Mouse (Mus musculus) olfactory bulb, adult 2 months (tissue): ENCODE measurements at regions not wholly inside any gene's neighbourhood (a gene's known extent, or its start where the extent isn't known, plus 50 kb on each side); places are given as distances from the start of the nearest gene placed in this dataset.

Source experiments
- H3K27ac ChIP-seq: fragments of 200-500 bp; 2 replicates; pipeline ENCODE4 v1.5.1; 2012; ENCODE audit warnings: low read depth, low read length; ENCODE audit not compliant: insufficient read depth
- H3K4me1 ChIP-seq: fragments of 200-500 bp; 2 replicates; pipeline ENCODE4 v1.6.1; 2012; ENCODE audit warnings: low read length; ENCODE audit not compliant: control insufficient read depth, insufficient read depth
- H3K4me3 ChIP-seq: fragments of 200-500 bp; 2 replicates; pipeline ENCODE4 v1.5.1; 2012; ENCODE audit warnings: mild to moderate bottlenecking, low read depth, low read length, moderate library complexity; ENCODE audit not compliant: insufficient read depth
- CTCF ChIP-seq: fragments of 200-500 bp; IDR thresholded peaks from 2 replicates; pipeline ENCODE4 v1.5.1; 2012; ENCODE audit warnings: low read depth, mild to moderate bottlenecking, low read length, moderate library complexity; ENCODE audit not compliant: insufficient read depth
- POLR2A ChIP-seq: fragments of 200-500 bp; IDR thresholded peaks from 2 replicates; pipeline ENCODE4 v1.6.1; 2012; ENCODE audit warnings: mild to moderate bottlenecking, low read depth, low read length, moderate library complexity; ENCODE audit not compliant: insufficient read depth
- WGBS: fragments of 180-500 bp; shearing (Covaris S2); methylation state at CpG from one replicate; pipeline ENCODE4 v1.1.7; 2018; 5-methylcytosine and 5-hydroxymethylcytosine counted together

DNA sequence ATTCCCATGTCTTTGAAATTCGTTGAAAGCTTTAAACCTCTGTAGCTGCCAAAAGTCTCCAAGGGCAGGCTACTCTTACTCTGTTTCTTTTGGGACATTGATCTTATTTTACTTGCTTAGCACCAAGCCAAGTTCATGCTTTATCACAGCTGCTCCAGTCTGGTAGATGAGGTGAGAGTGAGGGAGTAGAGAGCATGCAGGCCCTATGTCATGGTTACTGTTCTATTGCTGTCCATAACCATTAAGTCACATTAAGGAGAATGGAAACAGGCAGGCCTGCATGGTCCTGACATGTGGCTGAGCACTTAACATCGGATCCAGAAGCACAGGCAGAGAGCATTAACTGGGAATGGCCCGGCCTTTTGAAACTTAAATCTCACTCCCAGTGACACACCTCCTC lies 203.1 kb downstream of the Gm9733 start:
- Histone ChIP-seq H3K27ac (no peak overlapping the region), H3K4me1 (no peaks in the 10 kb centered on the region), H3K4me3 (no peak overlapping the region)
- WGBS, result 72% methylated on average over 3 of the region's 3 CpGs
- TF ChIP-seq CTCF (no peak), POLR2A (no peak)

DNA sequence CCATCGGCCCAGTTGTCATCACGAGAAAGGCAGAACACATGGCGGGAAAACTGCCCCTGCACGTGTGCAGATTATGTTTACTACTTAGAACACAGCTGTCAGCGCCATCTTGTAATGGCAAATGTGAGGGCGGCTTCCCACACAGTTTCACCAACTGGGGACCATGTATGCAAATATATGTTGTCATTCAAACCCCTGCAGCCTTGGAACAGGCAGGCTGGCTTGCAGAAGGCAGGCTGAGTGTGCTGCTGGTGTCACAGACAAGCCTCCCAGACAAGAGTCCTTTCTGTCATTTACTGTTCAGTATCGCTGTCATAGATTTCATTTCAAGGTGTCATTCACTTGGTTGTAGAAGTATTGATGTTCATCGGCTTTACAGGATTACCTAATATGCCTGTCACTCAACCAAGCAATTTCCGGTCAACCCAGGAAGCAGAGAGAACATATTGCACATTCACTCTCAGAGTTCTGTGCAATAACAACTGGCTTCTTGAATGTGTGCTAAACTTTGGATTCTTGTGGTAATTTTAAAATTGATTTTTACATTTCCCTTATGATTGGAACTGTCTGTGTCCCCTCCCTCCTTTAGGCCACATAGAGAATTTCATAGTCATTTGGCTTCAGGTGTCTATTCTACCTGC lies 202.3 kb downstream of the Gm9733 start:
- WGBS, result 90% methylated on average over 9 of the region's 9 CpGs
- TF ChIP-seq POLR2A (no peak), CTCF (no peak)
- Histone ChIP-seq H3K27ac (no peak overlapping the region), H3K4me3 (no peak overlapping the region), H3K4me1 (no peaks in the 10 kb centered on the region)

DNA sequence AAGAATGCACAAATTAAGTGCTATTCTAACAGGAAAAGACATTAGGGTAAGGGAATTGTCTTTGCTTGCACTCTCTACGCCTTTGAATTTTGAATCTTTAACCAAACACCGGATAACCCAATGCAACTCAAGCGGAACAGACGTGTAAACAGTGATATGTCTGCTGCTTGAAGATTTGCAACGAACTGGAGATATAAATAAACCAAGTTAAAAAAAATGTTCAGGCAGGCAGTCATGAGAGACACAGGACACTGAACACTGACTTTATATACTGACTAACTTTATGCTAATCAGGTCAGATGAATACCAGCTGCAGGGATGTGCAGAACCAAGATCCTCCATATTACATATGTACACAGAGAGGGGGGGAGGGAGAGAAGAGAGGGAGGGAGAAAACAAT lies 200.0 kb downstream of the Gm9733 start:
- Histone ChIP-seq H3K4me3 (no peak overlapping the region), H3K4me1 (no peaks in the 10 kb centered on the region), H3K27ac (no peak overlapping the region)
- WGBS, result 43% methylated on average over 5 of the region's 5 CpGs
- TF ChIP-seq POLR2A, result no peak
- no peak for TF ChIP-seq CTCF

DNA sequence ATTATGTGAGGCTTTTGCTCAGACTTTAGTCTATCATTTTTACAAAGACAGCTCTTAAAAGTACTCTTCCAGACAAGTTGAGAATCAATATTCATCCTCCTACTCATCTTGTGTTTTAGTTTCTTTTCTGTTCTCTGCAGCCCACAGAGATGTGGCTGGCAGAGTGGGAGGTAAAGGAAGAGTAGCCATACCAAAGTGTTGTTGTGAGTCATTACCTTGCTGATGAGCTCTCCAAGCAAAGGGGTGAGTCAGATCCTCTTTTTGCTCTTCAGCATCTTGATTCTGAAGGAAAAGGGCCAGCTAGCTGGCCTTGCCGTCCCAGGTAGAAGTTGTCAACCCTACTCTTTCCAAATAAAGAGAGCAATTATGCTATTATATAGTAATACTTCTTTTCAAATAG lies 192.6 kb downstream of the Gm9733 start:
- no peak for TF ChIP-seq CTCF
- TF ChIP-seq POLR2A, result no peak
- Histone ChIP-seq H3K4me3 (no peak overlapping the region), H3K4me1 (no peaks in the 10 kb centered on the region), H3K27ac (no peak overlapping the region)
- WGBS, result 40% methylated on average over 1 of the region's 1 CpGs

DNA sequence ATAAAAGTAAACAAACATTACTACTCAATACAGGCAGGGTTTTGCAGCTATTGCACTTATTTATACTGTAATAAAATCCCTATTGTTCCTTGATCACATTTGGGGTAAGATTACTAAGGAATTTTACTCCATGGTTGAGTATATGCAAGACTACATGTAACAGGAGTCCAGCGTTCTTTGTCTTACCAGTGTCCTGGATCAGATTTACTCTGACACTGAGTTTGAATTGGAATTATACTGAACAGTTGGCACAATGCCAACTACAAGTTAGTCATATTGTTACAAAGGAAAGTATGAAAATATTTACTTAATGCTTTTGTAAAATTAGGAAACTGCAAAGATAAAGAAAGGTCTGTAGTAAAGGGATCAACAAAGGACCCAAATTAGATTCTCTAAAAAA lies 178.4 kb downstream of the Gm9733 start:
- Histone ChIP-seq H3K27ac (no peak overlapping the region), H3K4me3 (no peak overlapping the region), H3K4me1 (no peaks in the 10 kb centered on the region)
- 59% methylated on average over 1 of the region's 1 CpGs for WGBS
- TF ChIP-seq POLR2A, result no peak
- no peak for TF ChIP-seq CTCF

DNA sequence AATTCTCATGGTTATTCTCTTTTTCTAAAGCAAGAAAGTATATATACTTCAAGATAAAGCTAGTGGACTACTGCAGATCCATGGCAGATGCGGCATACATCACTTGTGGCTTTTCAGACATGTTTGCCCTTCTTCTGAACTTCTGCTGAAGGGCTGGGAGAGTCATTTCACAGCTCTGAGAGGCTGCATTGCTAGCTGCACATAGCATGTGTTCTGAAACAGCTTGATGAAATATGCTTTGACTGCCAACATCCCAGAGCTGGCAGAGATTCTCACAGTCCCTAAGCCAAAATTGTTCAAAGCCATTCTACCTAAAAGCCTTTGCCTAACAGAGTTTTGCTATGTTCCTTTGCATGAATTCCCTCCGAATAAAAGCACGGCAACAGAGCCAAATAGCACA lies 177.9 kb downstream of the Gm9733 start:
- 54% methylated on average over 3 of the region's 3 CpGs for WGBS
- Histone ChIP-seq H3K27ac (no peak overlapping the region), H3K4me3 (no peak overlapping the region), H3K4me1 (no peaks in the 10 kb centered on the region)
- TF ChIP-seq CTCF (no peak), POLR2A (no peak)

DNA sequence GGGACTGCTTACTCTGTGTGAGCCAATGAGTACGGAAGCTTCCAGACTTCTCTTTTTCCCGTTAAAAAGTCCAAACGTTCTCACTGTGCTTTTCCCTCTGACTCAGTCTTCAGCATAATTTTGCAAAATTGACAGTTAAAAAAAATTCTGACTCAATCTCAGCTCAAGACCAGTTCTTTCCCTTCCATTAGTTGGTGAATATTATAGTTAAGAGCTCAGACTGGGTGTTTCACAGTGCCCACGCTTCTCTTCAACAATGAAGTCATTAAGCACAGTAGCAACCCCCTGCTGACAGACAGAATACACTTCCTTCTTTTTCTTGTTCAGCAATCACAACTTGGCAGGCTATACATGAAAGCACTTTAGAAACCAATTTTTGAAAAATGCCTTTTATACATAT lies 175.4 kb downstream of the Gm9733 start:
- 28% methylated on average over 4 of the region's 4 CpGs for WGBS
- TF ChIP-seq CTCF, result no peak
- TF ChIP-seq POLR2A, result no peak
- H3K27ac ChIP-seq, result no peak overlapping the region

DNA sequence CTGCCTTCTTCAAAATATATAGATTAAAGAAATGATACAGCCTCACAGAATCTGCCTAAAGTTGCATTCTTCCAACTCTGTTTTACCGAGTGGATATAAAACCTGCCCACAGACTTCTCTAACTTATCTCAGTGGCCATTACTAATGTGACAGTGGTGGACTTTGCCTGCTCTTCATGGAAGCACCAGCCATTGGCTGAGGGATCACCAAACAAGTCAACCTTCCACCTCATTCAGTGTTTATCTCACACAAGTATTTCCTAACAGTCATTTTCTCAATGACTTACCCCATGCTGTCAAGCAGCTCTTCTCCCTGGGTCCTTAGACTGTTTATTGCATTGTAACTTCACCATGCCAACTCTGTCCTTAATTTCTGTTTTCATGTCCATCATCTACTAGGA lies 174.3 kb downstream of the Gm9733 start:
- TF ChIP-seq CTCF, result no peak
- no peak for TF ChIP-seq POLR2A
- H3K27ac ChIP-seq, result no peak overlapping the region
- 91% methylated on average over 1 of the region's 1 CpGs for WGBS
- no peaks in the 10 kb centered on the region for H3K4me1 ChIP-seq
- no peak overlapping the region for H3K4me3 ChIP-seq

More for the DNA sequence above, 175.4 kb downstream of the Gm9733 start:
- Histone ChIP-seq H3K4me1 (no peaks in the 10 kb centered on the region), H3K4me3 (no peak overlapping the region)

DNA sequence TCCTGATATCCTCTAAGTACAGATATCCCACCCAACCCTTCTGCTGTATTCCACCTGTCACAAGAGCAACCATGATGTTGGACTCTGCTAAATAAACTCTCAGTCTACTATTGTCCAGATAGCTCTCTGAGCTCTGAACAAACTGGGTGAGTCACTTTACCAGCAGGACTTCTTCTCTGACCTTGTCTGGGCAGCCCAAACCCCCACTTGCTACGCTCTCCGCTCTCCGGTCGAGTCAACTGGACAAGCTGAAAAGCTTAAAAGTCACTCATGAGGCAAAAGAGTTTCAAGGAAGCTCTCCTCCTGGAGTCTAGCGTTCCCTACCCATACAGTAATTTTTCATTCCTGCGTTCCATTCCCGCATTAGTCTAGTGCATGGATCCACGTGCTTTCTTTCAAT lies 173.2 kb downstream of the Gm9733 start:
- no peak for TF ChIP-seq POLR2A
- no peak for TF ChIP-seq CTCF
- H3K4me1 ChIP-seq, result no peaks in the 10 kb centered on the region
- WGBS, result 95% methylated on average over 8 of the region's 8 CpGs
- H3K4me3 ChIP-seq, result no peak overlapping the region
- H3K27ac ChIP-seq, result no peak overlapping the region

DNA sequence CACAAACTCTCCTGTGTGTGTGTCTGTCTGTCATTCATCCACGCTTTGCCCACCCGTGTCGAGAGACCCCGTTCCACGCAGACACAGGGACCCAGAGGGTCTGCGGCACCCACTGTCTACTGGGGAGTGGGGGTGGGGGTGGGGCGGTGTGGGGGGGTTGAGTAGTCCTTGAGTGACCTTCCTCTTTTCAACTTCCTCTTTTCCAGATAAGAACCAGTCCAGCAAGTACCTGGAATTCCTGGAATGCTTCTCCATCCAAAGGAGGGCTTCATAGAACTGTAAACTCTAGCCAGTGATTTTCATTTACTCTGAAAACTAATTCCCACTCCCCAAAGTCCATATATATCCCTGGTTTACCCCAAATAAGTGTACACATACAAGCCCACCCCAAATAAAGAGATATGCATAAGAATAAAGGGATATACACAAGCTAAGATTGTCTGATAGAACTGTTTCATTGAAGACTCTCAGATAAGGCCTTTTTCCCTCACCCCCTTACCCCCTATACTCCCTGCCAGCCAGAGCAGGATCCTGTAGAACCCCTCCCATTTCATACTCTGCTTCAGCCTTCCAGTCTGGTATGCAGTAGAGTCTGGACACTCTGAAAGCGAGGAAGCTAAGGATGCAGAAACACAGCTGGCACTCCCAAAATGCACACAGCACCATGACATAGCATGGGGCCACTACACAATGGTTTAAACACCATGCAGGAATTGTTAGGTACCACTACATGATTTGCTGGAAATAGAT lies 172.0 kb downstream of the Gm9733 start:
- no peak for TF ChIP-seq CTCF
- TF ChIP-seq POLR2A, result no peak
- 93% methylated on average over 8 of the region's 8 CpGs for WGBS
- no peak overlapping the region for H3K27ac ChIP-seq
- H3K4me1 ChIP-seq, result no peaks in the 10 kb centered on the region
- H3K4me3 ChIP-seq, result no peak overlapping the region
